ENCODE assay signal across 26 mouse cellular contexts in the genomic region with DNA sequence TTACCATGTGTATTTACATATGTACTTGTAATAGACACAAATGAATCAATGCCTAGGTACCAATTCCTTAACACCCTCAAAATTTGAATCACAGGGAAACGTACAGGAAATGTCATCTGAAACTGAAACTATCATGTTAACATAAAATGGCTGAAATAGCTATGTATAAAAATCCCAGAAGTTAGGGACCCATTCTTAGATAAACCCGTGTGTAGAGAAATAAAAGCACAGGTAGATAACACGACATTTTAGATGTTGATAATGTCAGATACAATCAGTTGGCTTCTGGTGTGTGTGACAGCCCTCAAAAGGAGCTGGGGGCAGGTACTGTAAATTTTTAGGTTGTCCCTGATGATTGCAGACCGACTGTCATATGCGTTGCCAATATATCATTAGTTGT.
A peak's percentile ranks its signal among the peaks of the same experiment; 100 is the strongest.
DNase-seq lines count a peak whose midpoint lies in the region; ATAC-seq and TF ChIP-seq lines count a peak whose summit lies in the region.
"Had no signal": no experiment of that assay in that cellular context is flagged by ENCODE, and none has a peak within 500 bp of the region (broad histone marks: within the 10 kb centered on the region; RNA-seq: fewer than 3 reads in every experiment).

No protein-coding gene starts in this region.

- DNase-seq in spleen, adult 2 months (ENCODE audit: low read depth in 1 of 2, low spot score in 2 of 2), result no peak
- no peak for DNase-seq in spleen, postnatal 4 days (ENCODE audit: low spot score in 2 of 2)
- DNase-seq in naive thymus-derived CD4-positive, alpha-beta T cell, adult 2 months (ENCODE audit: low read depth), result peak; percentile 61
- no peak for DNase-seq in urinary bladder, adult 18-20 months (ENCODE audit: low spot score in 2 of 2)
- DNase-seq: adrenal gland, postnatal 10 days; adrenal gland, postnatal 36 days; cerebellum, adult 18-20 months; cerebellum, adult 9-10 months; cerebellum, postnatal 14 days; forebrain, postnatal 0 days; gastrocnemius, adult 2 months; gastrocnemius, postnatal 14 days; heart, postnatal 14 days; heart, postnatal 4 days had no signal

- 58% methylated on average over 5 of the region's 5 CpGs for WGBS in spleen, adult 2 months
- 95% methylated on average over 5 of the region's 5 CpGs for WGBS in forebrain, embryonic 13.5 days

- no peak for TF ChIP-seq POLR2A in spleen, adult 2 months (IDR thresholded peaks at IDR 0.05; ENCODE audit: low read depth, low read length)

- H3K9ac ChIP-seq in forebrain, embryonic 13.5 days, result no peak overlapping the region
- H3K9ac ChIP-seq: forebrain, postnatal 0 days; heart, embryonic 13.5 days; hindbrain, embryonic 14.5 days; intestine, embryonic 15.5 days had no signal

- H3K36me3 ChIP-seq in spleen, adult 2 months (ENCODE audit: control insufficient read depth, insufficient read depth, low read length), result peaks cover 2% of the 10 kb centered on the region; the same call in 1 of the 2 replicates
- H3K36me3 ChIP-seq in forebrain, embryonic 13.5 days (ENCODE audit: poor library complexity, severe bottlenecking), result no peaks in the 10 kb centered on the region
- H3K36me3 ChIP-seq: G1E; intestine, embryonic 15.5 days had no signal

- H3K4me3 ChIP-seq in spleen, adult 2 months (ENCODE audit: extremely low read depth, insufficient read depth, insufficient read length), result no peak overlapping the region
- H3K4me3 ChIP-seq in forebrain, embryonic 13.5 days, result no peak overlapping the region
- H3K4me3 ChIP-seq: forebrain, embryonic 10.5 days; gastrocnemius, adult 2 months; heart, embryonic 13.5 days; intestine, embryonic 15.5 days had no signal

- ATAC-seq in activated CD4-positive, CD25-positive, alpha-beta regulatory T cell, adult 4 months, result peak; percentile 25
- ATAC-seq in forebrain, embryonic 13.5 days, result no peak
- no peak for ATAC-seq in megakaryocyte progenitor cell, adult 5-6 weeks (replicated peaks; ENCODE audit: poor library complexity)
- ATAC-seq: forebrain, embryonic 14.5 days; forebrain, postnatal 0 days; hindbrain, postnatal 0 days; intestine, embryonic 15.5 days; Patski had no signal

- no peak overlapping the region for H3K4me2 ChIP-seq in forebrain, embryonic 13.5 days
- H3K4me2 ChIP-seq: heart, embryonic 13.5 days; hindbrain, embryonic 14.5 days; intestine, embryonic 15.5 days had no signal

- peak overlapping the region; percentile 88 for H3K27ac ChIP-seq in spleen, adult 2 months (ENCODE audit: insufficient read depth, low read length)
- H3K27ac ChIP-seq in forebrain, embryonic 13.5 days, result no peak overlapping the region
- H3K27ac ChIP-seq: forebrain, embryonic 10.5 days; gastrocnemius, adult 2 months; heart, embryonic 13.5 days; hindbrain, embryonic 14.5 days; hindbrain, postnatal 0 days; intestine, embryonic 15.5 days had no signal

- no peak for TF ChIP-seq CTCF in spleen, adult 2 months (IDR thresholded peaks at IDR 0.05; ENCODE audit: extremely low read depth, insufficient read depth, insufficient read length, insufficient replicate concordance)

- peaks cover 17% of the 10 kb centered on the region for H3K4me1 ChIP-seq in spleen, adult 2 months (ENCODE audit: control insufficient read depth, insufficient read depth, insufficient read length)
- H3K4me1 ChIP-seq in forebrain, embryonic 13.5 days, result peaks cover 23% of the 10 kb centered on the region

- no peaks in the 10 kb centered on the region for H3K27me3 ChIP-seq in spleen, adult 2 months (ENCODE audit: control insufficient read depth, insufficient read depth, low read length)
- no peaks in the 10 kb centered on the region for H3K27me3 ChIP-seq in forebrain, embryonic 13.5 days
- H3K27me3 ChIP-seq: CH12.LX; heart, embryonic 13.5 days; intestine, embryonic 15.5 days; Patski had no signal

- H3K9me3 ChIP-seq in forebrain, embryonic 13.5 days (replicated peaks), result no peaks in the 10 kb centered on the region
- H3K9me3 ChIP-seq: forebrain, embryonic 10.5 days; G1E; heart, embryonic 13.5 days; intestine, embryonic 15.5 days had no signal
